Mouse (Mus musculus) liver, adult (tissue): ENCODE results near the gene Pycr1.
A peak's percentile ranks its signal among the peaks of the same experiment; 100 is the strongest.

Source experiments
- GATA4 ChIP-seq: IDR thresholded peaks from 2 replicates; pipeline ENCODE4 v1.6.1; 2014; ENCODE audit warnings: mild to moderate bottlenecking, low read length; ENCODE audit not compliant: insufficient replicate concordance

Pycr1 gene

DNA sequence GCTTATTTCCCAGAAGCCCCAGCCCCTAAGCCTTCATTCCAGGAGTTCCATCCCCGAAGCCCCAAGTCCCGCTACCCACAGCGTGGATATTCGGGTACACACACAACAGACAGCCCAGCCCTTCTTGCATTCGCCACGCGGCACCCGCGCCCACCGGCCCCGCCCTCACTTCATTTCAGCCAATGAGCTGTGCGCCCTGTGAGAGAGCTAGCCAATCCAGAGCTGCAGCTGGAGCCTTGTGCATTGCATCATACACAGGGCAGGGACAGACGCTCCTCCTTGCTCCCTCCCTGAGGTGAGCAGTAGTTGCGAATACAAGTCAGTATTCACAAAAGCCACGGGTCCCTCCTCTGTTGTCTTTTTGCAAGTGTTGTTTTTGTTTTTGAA, at the start of gene Pycr1:
TSS of gene Pycr1 (minus strand) at position 169 of the 387 bp plus-strand sequence.
- no peak for TF ChIP-seq GATA4

DNA sequence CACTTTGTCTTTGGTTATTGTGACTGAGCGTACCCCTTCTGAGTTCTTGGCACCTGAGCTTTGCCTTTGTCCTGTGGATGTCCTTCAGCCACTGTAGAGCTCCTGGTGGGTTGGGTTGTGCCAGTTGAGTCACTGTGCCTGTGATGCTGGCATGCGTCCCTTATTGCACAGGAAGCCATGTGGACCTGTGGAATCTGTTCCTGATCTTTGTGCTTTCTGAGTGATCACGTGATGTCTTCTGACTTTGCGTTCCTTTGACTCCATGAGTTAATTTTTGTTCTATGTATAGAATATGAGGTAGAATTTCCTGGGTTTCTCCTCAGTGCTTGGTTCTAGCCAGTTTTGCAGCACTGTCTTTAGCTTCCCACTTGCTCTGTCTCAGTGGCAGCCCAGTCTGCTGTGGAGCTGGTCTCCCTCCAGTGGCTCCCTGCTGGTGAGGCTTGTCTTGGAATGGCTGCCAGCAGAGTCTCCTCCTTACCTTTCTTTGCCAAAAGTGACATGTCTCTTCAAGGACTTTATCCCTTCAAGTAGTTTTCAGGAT, 49.0 kb upstream of the Pycr1 start:
- no peak for TF ChIP-seq GATA4

DNA sequence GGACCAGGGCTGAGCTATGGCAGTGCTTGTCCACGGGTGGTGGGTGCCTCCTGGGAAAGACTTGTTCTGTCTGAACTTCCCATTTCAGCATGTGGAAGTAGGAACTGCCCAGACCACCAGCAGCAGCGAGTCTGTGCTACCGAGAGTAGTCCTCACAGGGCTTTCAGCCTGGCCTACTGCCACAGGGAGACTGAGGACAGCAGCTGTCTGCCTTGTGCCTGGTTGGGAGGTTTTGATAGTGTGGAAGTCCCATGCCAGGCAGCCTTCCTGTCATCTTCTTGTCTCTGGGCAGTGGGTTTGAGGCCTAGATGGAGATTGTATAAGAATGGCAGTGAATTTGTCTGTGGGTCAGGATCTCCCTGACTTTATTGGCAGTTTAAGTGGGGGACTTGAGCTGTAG, 45.8 kb upstream of the Pycr1 start:
- no peak for TF ChIP-seq GATA4

DNA sequence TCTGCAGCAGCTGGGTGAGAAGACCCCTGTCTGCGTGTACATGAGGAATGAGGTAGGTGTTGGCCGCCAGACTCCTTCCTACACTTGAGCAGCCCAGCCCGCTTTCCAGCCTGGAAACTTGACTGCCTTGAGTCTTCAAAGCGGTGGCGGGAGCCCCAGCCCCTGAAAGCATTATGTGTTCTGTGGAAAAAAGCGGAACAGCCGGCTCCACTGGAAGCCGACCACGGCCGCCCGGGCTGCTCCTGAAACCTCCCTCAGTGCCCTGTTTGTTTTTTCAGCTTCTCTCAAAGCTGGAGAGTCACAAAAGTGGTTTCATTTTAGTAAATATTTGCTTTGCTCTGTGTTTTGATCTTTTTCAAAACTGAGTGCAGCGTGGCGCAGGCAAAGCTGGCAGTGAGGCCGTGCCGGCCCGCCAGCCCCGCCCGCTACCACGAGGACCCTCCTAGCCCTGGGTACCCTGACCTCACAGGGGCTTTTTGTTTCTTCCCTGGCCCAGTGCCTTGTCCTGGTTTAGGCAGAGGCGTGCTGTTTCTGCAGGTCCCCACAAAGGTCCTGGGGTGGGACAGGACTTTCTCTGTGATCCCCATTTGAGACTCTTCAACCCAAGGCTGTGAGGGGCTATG, 43.2 kb upstream of the Pycr1 start:
- TF ChIP-seq GATA4, result no peak

DNA sequence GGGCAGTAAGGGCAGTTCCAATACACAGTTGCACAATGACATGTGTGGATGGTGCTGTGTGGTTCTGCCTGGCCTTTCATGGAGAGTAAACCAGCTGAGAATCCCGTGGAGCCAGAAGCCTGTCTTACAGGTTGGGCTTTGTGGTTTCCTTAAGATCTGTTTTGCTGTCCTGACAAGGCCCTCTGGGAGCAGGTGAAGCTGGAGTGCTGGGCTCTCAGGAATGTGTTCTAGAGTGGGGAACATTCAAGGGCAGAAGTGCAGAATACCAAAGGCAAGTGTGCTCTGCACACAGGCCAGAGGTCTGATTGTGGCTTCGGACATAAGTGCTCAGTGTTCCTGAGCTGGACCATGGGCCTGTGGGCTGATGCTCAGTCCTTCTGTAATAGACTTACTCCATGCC, 41.1 kb upstream of the Pycr1 start:
- no peak for TF ChIP-seq GATA4

DNA sequence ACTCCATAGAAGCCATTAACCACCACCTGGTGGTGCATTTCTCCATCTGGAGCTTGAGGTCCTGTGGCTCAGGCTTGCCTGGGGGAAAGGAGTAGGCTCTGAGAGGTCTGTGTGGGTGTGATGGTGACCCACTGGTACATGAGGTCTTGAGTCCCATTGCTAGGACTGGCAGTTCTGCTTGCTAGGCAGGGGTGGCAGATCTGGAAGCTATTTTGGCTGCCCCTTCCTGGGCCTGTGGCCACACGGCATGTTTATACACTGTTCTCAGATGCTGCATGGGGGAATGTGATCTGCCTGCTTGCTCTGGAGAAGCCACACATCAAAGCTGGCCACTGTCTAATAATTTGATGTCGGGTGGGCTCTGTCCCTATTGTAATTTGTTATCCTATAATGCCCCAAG, 40.5 kb upstream of the Pycr1 start:
- no peak for TF ChIP-seq GATA4

DNA sequence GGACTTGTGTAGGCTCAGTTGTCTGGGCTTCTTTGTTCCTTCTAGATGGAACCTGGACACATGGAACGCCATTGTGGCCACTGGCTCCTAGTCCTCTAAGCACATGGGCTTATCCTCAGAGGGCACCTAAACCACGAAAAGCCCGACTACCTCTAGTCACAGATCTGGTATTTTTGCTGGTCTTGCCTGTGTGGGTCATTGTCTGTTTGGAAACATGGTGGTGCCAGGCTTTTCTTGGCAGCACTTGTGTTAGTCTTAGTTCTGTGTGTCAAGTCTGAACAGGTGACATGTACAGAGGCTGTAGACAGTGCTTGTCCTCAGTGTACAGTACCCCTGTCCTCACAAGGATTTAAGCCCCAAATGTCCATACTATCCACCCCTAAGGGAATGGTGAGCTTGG, 40.0 kb upstream of the Pycr1 start:
- TF ChIP-seq GATA4, result no peak

DNA sequence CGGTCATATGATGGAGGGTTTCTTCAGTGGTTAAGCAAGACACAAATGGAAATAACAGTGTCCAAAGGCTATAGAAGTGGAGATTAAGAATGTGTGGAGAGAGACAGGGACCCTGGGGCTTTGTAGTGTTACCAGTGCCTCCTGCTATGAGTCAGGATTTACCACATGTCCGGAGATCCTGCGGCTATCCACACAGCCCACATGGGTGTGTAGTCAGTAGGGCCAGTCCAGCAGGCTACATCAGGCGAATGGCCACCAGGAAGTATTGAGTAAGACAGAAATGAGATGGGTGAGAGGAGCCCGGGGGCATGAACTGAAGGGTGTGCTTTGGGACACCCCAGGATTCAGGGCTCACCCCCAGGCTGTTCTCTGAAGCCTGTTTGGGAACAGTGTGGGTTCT, 39.1 kb upstream of the Pycr1 start:
- no peak for TF ChIP-seq GATA4

DNA sequence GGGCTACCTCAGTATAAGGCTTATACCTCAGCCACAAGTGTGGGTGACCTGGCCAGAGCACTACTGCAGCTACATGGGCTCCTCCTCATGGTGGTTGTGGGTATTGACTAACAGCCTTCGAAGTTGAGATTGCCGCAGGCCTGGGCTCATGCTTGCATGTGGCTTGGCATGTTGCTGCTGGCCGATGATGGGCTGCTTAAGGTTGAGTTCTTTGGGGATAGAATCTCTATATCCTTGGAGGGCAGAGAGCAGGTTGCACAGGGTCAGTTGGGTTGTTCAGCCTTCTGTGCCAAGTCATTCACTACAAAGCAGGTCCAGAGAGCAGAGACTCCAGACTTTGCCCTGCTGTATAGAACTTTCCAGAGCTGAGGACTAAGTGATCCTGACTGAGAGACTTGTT, 36.3 kb upstream of the Pycr1 start:
- 0 out of 2 replicates have a peak, but pooled peaks have one; percentile 14 for TF ChIP-seq GATA4

DNA sequence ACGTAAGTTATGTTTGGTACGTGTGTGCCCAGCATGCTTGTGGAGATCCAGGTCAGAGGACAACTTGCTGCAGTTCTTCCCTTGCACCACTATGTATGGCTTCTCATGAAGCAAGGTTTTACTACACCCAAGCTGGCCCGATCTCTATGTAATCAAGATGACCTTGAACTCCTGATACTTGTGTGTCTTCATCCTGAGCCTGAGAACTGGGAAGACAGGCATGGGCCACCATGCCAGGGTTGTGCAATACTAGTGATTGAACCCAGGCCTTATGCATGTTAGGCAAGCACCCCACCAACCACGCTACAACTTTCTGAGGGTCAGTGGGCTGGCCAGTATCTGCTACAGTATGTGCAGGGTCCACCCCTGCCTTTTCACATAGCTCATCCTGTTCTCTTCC, 33.4 kb upstream of the Pycr1 start:
- TF ChIP-seq GATA4, result peak; percentile 45; the same call in 1 of the 2 replicates

DNA sequence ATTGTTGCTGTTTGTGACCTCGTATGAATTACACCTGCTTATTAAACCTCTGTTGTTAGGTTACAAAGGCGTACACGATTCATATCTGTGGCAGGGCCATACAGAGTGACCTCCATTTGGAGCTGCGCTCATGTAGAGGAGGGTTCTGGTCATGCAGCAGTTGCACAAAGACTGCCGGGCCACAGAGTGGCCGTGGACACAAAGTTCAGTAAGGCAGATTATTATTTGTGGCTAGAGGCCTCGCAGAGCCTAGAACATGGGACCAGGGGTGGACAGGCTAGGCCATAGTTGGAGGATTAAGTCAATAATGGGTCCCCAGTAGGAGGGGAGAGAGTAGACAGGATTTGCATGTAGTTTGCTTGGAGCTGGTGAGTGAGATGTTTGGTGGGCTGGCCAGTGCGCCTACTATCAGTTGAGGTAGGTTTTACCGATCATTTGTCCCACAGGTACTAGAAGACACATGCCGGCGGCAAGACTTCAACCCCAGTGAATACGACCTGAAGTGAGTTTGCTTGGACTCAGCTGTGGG, 30.1 kb upstream of the Pycr1 start:
- TF ChIP-seq GATA4, result no peak

DNA sequence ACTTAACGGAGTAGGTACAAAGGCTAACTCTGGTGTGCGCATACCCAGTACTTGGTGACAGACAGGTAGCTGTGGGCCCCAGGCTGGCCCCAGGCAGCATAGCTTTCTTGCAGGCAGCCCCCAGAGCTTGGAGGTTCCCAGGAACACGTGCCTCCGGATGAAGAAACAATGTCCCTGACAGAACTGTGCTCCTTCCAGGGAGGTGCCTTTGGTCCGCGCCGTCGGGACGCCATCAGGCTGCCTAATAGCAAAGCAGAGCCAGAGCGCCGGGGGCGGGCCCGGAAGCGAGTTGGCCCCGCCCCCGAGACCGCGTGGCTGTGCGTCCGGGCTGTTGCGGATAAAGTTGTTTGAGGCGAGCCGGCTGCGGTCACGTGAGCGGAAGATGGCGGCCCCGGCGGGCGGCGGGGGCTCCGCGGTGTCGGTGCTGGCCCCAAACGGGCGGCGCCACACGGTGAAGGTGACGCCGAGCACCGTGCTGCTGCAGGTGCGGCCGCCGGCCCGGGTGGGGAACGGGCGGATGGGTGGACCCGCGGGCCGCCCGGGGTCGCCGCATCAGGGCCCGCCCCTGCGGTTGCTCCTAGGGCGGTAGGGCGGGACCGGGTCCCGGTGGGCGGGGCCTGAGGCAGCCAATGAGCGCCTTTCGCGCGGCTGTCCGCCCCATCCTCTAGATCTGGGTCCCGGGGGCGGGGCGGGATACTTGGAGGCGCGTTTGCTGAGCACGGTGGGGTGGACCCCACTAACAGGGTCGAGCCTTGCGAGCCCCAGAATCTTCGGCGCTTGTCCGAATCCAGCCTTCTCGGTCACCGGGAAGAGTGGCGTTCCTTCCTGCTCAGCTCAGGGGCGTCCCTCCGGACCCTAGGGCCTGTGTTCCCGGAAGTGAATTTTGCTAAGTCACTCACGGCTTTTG, 29.4 kb upstream of the Pycr1 start, which contains the start of gene Aspscr1:
TSS of gene Aspscr1 (plus strand) at position 287 of the 907 bp plus-strand sequence.
- peak; percentile 51; the same call in 1 of the 2 replicates for TF ChIP-seq GATA4

DNA sequence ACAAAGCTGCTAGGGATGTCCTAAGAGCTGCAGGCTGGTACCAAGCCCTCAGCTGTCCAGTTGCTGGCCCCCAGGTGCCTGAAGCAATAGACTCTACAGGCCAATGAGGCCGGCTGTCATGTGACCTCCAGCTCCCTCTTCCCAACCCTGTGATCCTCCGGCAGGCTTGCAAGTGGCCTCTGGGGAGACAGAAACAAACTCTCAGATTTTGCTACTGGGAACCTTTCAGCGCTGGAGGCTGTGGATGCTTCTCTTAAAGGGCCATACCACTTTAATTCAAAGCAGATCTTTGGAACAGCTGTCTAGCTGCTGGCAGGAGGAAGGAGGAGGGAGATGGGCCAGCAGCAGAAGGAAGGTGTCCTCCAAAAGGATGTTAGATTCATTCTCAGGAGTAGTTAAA, 23.0 kb upstream of the Pycr1 start:
- no peak for TF ChIP-seq GATA4

DNA sequence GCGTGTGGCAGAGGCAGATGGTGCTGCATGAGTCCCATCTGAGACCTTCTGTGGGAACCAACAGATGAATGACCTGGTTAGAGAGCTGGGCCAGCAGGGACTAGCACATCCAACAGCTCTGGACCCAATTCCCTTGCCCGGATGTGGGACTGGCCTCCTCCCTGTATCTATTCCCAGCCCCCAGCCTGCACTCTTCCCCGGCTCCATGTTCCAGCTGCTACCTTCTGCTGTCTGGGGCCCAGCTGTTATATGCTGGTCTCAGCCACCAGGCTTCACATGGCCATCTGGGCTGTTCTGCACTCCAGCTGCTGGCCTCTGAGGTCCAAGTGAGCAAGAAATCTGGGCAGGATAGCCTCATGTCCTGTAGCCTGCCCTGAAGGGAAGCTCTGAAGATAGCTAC, 21.8 kb upstream of the Pycr1 start:
- TF ChIP-seq GATA4, result no peak

DNA sequence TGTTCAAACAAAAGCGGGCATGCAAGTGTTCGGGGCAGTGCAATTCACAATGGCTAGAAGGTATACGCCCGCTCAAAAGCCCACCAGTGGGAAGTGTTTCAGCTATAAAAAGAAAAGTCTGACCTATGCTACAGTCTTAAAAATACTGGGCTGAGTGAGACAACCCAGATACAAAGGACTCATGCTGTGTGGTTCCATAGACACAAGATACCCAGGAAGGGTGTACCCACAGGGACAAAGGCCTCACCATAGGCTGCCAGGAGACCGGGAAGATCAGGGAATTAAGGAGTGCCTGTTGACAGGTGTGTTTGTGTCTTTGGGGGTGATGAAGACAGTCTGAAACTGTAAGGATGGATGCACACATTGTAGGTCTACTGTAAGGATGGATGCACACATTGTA, 20.1 kb upstream of the Pycr1 start:
- TF ChIP-seq GATA4, result no peak

DNA sequence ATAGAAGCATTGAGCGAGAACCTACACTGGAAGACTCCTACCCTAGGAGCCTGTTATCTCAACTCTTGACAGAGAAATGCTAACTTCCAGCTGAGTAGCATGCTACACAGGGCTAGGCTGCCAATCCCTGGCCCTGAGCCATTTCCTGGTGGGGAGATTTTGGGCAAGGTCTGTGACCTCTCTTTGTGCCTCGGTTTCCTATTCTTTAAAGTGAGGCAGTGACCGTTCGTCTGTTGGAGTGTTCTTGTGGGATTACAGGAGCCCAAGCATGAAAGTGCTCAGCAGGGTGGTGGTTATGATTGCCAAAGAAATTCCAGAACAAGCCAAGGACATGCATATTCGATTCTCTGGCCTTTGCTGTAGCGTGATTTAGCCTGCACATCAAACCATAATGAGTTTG, 19.2 kb upstream of the Pycr1 start:
- TF ChIP-seq GATA4, result no peak

DNA sequence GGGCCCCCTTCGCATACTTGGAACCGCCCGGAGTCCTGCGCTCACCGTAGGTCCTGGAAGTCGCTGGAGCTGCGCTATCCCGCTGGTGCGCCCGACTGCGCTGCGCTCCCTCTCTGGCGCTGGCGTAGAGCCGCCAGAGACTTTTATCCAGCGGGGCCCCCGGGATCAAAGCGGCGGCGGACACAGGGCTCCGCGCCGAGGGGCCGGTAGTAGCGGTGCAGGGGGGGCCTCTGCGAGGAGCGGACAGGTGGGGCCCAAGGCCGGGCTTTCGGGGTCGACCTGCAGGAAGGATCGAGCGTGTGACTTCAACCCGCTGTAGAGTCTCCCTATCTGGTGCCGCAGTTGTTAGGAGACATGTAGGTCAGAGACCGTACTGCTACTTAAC, 17.5 kb upstream of the Pycr1 start, which contains the start of gene Notum:
TSS of gene Notum (minus strand) at position 100 of the 385 bp plus-strand sequence.
- TF ChIP-seq GATA4, result no peak
